Mouse (Mus musculus) kidney, adult 2 months (tissue): ENCODE results near the gene Mgmt.

Source experiments
- CTCF ChIP-seq: fragments of 200-500 bp; conservative IDR thresholded peaks from 2 replicates; pipeline ENCODE4 v1.5.1; 2011; ENCODE audit warnings: low read depth, mild to moderate bottlenecking, control low read depth, low read length, moderate library complexity, mixed read lengths; ENCODE audit not compliant: insufficient read depth, insufficient read length
- POLR2A ChIP-seq: fragments of 200-500 bp; IDR thresholded peaks from one replicate; pipeline ENCODE4 v1.6.1; 2011; ENCODE audit warnings: low read depth, low read length, control low read depth

DNA sequence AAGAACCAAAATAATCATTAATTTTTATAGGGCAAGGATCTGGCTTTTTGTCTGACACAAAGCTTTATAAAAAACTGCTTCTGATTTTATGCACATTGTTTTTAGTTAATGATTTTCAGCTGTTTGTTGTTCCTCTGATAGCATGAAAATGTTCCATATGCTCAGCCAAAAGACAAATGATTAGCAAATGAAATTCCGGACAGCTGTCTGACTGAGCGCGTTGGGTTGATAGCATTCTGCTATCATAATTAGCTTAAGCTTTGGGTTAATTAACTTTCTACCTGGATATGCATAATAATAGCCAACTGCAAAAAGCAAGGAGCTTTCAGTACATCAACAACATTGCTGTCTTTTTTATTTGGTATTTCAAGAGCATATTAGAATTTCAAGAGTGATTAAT is 108.0 kb downstream of the Mgmt start:
- TF ChIP-seq CTCF (no peak), POLR2A (no peak)
